Mouse (Mus musculus): Measurements from ENCODE around the gene Fam114a1. TPM values are rescaled to one million over a fixed set of nuclear protein-coding genes. Genes with fewer than 3 reads are reported as not detected.
A peak's percentile ranks its signal among the peaks of the same experiment; 100 is the strongest.

Fam114a1 gene
- polyA plus RNA-seq, 1 experiment from 2014 or later = 64.8 TPM

- ATAC-seq (ENCODE audit: insufficient read depth, low FRiP score) = no peak
- Histone ChIP-seq H3K4me2 (ENCODE audit: low read depth, low read length) (no peak overlapping the region), H3K27me3 (ENCODE audit: control insufficient read depth, insufficient read depth, low read length) (no peaks in the 10 kb centered on the region)
Observed at GRCm38 (mm10) chr5:65081836-65082235, 112.0 kb downstream of the Fam114a1 start.

DNA sequence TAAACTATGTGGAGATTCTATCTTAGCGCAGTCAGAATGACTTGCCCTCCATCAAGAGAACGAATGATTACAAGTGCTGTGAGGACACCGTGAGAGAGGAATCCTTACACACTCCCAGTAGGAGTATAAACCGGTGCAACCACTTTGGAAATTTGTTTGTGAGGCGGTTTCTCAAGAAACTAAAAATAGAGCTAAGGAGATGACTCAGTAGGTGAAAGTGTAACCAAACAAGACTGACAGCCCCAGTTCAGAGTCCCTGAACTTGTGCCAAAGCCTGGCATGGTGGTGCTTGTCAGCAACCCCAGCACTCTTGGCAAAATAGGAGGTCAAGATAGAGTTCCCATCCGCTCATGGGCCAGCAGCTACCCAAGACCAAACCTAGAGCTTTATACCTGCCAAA, 116.7 kb downstream of the Fam114a1 start:
- Histone ChIP-seq H3K4me1 (ENCODE audit: control insufficient read depth, insufficient read depth, low read length) (0 out of 2 replicates have a peak, but pooled peaks cover 2% of the 10 kb centered on the region), H3K9ac (ENCODE audit: low read length) (no peak overlapping the region), H3K36me3 (ENCODE audit: control insufficient read depth, insufficient read depth, low read length) (no peaks in the 10 kb centered on the region), H3K27me3 (ENCODE audit: control insufficient read depth, insufficient read depth, low read length) (no peaks in the 10 kb centered on the region), H3K9me3 (replicated peaks; ENCODE audit: control insufficient read depth, low read length) (no peaks in the 10 kb centered on the region), H3K4me3 (replicated peaks; ENCODE audit: low read length) (no peak overlapping the region), H3K27ac (ENCODE audit: low read length) (no peak overlapping the region; the same call in 1 of the 2 replicates), H3K4me2 (ENCODE audit: low read depth, low read length) (no peak overlapping the region)
- ATAC-seq (ENCODE audit: insufficient read depth, low FRiP score) = no peak
- 66% methylated on average over 6 of the region's 6 CpGs for WGBS

More at GRCm38 (mm10) chr5:65081836-65082235, 112.0 kb downstream of the Fam114a1 start:
- WGBS = 82% methylated on average over 4 of the region's 4 CpGs
- no peaks in the 10 kb centered on the region for H3K9me3 ChIP-seq (replicated peaks; ENCODE audit: control insufficient read depth, low read length)
- no peak overlapping the region for H3K4me3 ChIP-seq (replicated peaks; ENCODE audit: low read length)
- no peaks in the 10 kb centered on the region for H3K36me3 ChIP-seq (ENCODE audit: control insufficient read depth, insufficient read depth, low read length)
- no peak overlapping the region for H3K9ac ChIP-seq (ENCODE audit: low read length)
- 0 out of 2 replicates have a peak, but pooled peaks cover 2% of the 10 kb centered on the region for H3K4me1 ChIP-seq (ENCODE audit: control insufficient read depth, insufficient read depth, low read length)
- H3K27ac ChIP-seq (ENCODE audit: low read length) = no peak overlapping the region

GRCm38 (mm10) chr5:65089707-65090106, 119.8 kb downstream of the Fam114a1 start:
- Histone ChIP-seq H3K36me3 (ENCODE audit: control insufficient read depth, insufficient read depth, low read length) (no peaks in the 10 kb centered on the region), H3K4me1 (ENCODE audit: control insufficient read depth, insufficient read depth, low read length) (0 out of 2 replicates have a peak, but pooled peaks cover 8% of the 10 kb centered on the region), H3K27me3 (ENCODE audit: control insufficient read depth, insufficient read depth, low read length) (no peaks in the 10 kb centered on the region), H3K27ac (ENCODE audit: low read length) (no peak overlapping the region), H3K4me2 (ENCODE audit: low read depth, low read length) (no peak overlapping the region), H3K4me3 (replicated peaks; ENCODE audit: low read length) (no peak overlapping the region), H3K9ac (ENCODE audit: low read length) (no peak overlapping the region), H3K9me3 (replicated peaks; ENCODE audit: control insufficient read depth, low read length) (no peaks in the 10 kb centered on the region)
- ATAC-seq (ENCODE audit: insufficient read depth, low FRiP score) = no peak
- WGBS = 59% methylated on average over 3 of the region's 3 CpGs

DNA sequence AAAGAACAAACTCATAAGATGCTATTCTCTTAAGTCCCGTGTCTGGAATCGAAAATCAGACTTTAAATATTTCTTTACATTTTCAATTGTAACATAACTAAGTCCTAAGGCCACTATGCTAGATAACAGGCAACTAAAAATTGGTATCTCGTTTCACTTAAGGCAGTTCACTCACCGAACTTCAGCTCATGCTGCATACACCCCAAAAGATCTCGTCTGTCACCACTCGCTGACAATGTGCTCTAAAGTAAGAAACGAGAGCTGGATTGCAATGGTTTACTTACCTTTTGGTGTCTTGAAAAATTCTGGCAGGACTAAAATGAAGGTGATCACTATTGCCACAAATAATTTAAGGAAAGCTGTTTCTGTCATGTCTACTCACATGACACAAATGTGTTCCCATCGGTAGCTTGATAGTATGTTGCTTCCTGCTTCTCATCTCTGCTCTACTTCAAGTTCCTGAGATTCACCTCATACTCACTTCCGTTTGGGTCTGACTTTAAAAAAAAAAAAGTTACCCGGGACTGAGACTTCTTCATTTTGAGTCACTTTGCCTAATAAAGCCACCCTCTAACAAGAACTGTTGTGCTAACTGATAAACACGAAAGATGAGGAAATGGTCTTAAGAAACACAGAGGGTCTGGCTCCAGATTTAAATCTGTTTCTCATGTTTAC, 121.5 kb downstream of the Fam114a1 start:
- no peak overlapping the region for H3K9ac ChIP-seq (ENCODE audit: low read length)
- H3K36me3 ChIP-seq (ENCODE audit: control insufficient read depth, insufficient read depth, low read length) = no peaks in the 10 kb centered on the region
- no peak for ATAC-seq (ENCODE audit: insufficient read depth, low FRiP score)
- no peaks in the 10 kb centered on the region for H3K27me3 ChIP-seq (ENCODE audit: control insufficient read depth, insufficient read depth, low read length)
- no peak overlapping the region for H3K4me3 ChIP-seq (replicated peaks; ENCODE audit: low read length)
- H3K9me3 ChIP-seq (replicated peaks; ENCODE audit: control insufficient read depth, low read length) = no peaks in the 10 kb centered on the region
- 52% methylated on average over 11 of the region's 11 CpGs for WGBS
- H3K27ac ChIP-seq (ENCODE audit: low read length) = peak overlapping the region; percentile 44; the same call in 1 of the 2 replicates
- H3K4me1 ChIP-seq (ENCODE audit: control insufficient read depth, insufficient read depth, low read length) = 0 out of 2 replicates have a peak, but pooled peaks cover 8% of the 10 kb centered on the region
- H3K4me2 ChIP-seq (ENCODE audit: low read depth, low read length) = peak overlapping the region; percentile 27; the same call in 1 of the 2 replicates

MicroRNA genes within 50 kb of the gene (microRNA counts, 519-probe panel; counts per million panel counts)
- microRNA mmu-miR-574-3p (2,643 counts per million, percentile 57 among the panel's probes with 10 or more counts), microRNA mmu-miR-574-5p (1,931 counts per million, percentile 36 among the panel's probes with 10 or more counts)

Small RNA genes within 50 kb of the gene (microRNA-seq; reads per million reads assigned to microRNA genes)
- 209 reads per million, percentile 62 among the genes with 10 or more reads in this experiment for gene Mir574

Other genes starting within 250 kb of the Fam114a1 start
- gene Klf3, start 166.7 kb upstream of the Fam114a1 start, polyA plus RNA-seq (2015; fragmentation: Nextera tagmentation; extraction: Ambion mirVana) = 63.7 and 66.8 TPM in 2 replicates
- gene Tlr1, start 36.5 kb upstream of the Fam114a1 start, polyA plus RNA-seq (2015; fragmentation: Nextera tagmentation; extraction: Ambion mirVana) = 1.5 and 1.7 TPM in 2 replicates
- gene Tlr6, start 10.0 kb upstream of the Fam114a1 start, polyA plus RNA-seq (2015; fragmentation: Nextera tagmentation; extraction: Ambion mirVana) = 0.94 and 1.0 TPM in 2 replicates
- 1.7 and 1.9 TPM in 2 replicates for gene Tmem156, start 122.1 kb downstream of the Fam114a1 start, polyA plus RNA-seq (2015; fragmentation: Nextera tagmentation; extraction: Ambion mirVana)
- gene Klhl5, start 137.5 kb downstream of the Fam114a1 start, polyA plus RNA-seq (2015; fragmentation: Nextera tagmentation; extraction: Ambion mirVana) = 7.2 and 8.5 TPM in 2 replicates
- gene Wdr19, start 229.6 kb downstream of the Fam114a1 start, polyA plus RNA-seq (2015; fragmentation: Nextera tagmentation; extraction: Ambion mirVana) = 6.3 and 7.4 TPM in 2 replicates